Mouse (Mus musculus): Measurements from ENCODE around the gene Galm. TPM values are rescaled to one million over a fixed set of nuclear protein-coding genes. Genes with fewer than 3 reads are reported as not detected.

Galm gene
- polyA plus RNA-seq, 1 experiment: 9.3 TPM

- H3K4me3 ChIP-seq (ENCODE audit: control insufficient read depth, insufficient read depth, low read length): no peak overlapping the region
- H3K27ac ChIP-seq (ENCODE audit: control insufficient read depth, insufficient read depth, low read length): no peak overlapping the region
- TF ChIP-seq CTCF (IDR thresholded peaks at IDR 0.05; ENCODE audit: borderline replicate concordance, control insufficient read depth, extremely low read depth, insufficient read depth, low read length, poor library complexity) (no peak), POLR2A (IDR thresholded peaks at IDR 0.05; ENCODE audit: control insufficient read depth, extremely low read depth, insufficient read depth, low read length, poor library complexity) (no peak)
- H3K36me3 ChIP-seq (ENCODE audit: control insufficient read depth, insufficient read depth, low read length): no peaks in the 10 kb centered on the region
- no peak for DNase-seq
- H3K4me1 ChIP-seq (replicated peaks; ENCODE audit: control insufficient read depth, insufficient read depth, low read length): peaks cover 5% of the 10 kb centered on the region
- H3K27me3 ChIP-seq (ENCODE audit: control insufficient read depth, insufficient read depth, low read length): no peaks in the 10 kb centered on the region
Measured at GRCm38 (mm10) chr17:80180468-80180867, 53.2 kb downstream of the Galm start.

DNA sequence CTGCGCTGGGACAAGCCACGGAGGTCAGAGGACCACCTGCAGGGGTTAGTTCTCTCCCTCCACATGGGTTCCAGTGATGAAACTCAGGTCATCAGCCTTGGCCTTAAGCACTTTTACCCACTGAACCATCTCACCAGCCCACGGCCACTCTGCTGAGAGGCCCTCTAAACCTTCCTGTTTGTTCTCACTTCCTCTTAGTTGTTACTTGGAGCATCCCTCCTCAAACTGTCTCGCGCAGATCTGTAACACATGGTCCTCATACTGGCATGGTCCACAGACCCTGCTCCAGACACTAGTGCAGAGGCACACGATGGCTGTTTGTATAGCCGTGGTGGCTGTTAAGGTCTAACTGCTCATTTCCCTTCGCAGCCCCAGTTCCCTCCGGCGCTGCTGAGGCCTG, 56.3 kb downstream of the Galm start:
- H3K4me1 ChIP-seq (replicated peaks; ENCODE audit: control insufficient read depth, insufficient read depth, low read length): no peaks in the 10 kb centered on the region
- no peak overlapping the region for H3K4me3 ChIP-seq (ENCODE audit: control insufficient read depth, insufficient read depth, low read length)
- no peak overlapping the region for H3K27ac ChIP-seq (ENCODE audit: control insufficient read depth, insufficient read depth, low read length)
- DNase-seq: no peak
- WGBS: 84% methylated on average over 10 of the region's 10 CpGs
- no peaks in the 10 kb centered on the region for H3K36me3 ChIP-seq (ENCODE audit: control insufficient read depth, insufficient read depth, low read length)
- TF ChIP-seq POLR2A (IDR thresholded peaks at IDR 0.05; ENCODE audit: control insufficient read depth, extremely low read depth, insufficient read depth, low read length, poor library complexity) (no peak), CTCF (IDR thresholded peaks at IDR 0.05; ENCODE audit: borderline replicate concordance, control insufficient read depth, extremely low read depth, insufficient read depth, low read length, poor library complexity) (no peak)
- no peaks in the 10 kb centered on the region for H3K27me3 ChIP-seq (ENCODE audit: control insufficient read depth, insufficient read depth, low read length)

DNA sequence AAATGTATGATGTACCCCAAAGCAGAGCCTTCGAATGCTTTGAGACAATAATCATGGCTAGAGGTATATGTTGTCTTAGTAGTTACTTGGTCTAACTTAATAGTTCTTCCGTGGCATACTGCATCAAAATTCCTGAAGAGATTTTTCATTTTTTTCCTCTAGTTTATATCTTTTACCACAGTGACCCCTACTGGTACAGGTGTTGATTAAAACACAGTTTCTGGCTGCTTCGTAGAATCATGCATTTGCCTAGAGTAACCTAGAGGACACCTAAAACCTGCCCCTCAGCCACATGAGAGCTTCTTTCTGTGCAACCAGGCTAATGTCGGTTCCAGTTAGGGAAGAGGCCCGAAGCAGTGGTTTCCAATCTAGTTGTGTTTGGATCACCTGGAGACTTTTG, 65.8 kb downstream of the Galm start:
- no peaks in the 10 kb centered on the region for H3K4me1 ChIP-seq (replicated peaks; ENCODE audit: control insufficient read depth, insufficient read depth, low read length)
- WGBS: 75% methylated on average over 5 of the region's 5 CpGs
- H3K36me3 ChIP-seq (ENCODE audit: control insufficient read depth, insufficient read depth, low read length): peaks cover 5% of the 10 kb centered on the region; the same call in 1 of the 2 replicates
- DNase-seq: no peak
- H3K27ac ChIP-seq (ENCODE audit: control insufficient read depth, insufficient read depth, low read length): no peak overlapping the region
- no peak for TF ChIP-seq CTCF (IDR thresholded peaks at IDR 0.05; ENCODE audit: borderline replicate concordance, control insufficient read depth, extremely low read depth, insufficient read depth, low read length, poor library complexity)
- TF ChIP-seq POLR2A (IDR thresholded peaks at IDR 0.05; ENCODE audit: control insufficient read depth, extremely low read depth, insufficient read depth, low read length, poor library complexity): no peak
- H3K27me3 ChIP-seq (ENCODE audit: control insufficient read depth, insufficient read depth, low read length): no peaks in the 10 kb centered on the region
- no peak overlapping the region for H3K4me3 ChIP-seq (ENCODE audit: control insufficient read depth, insufficient read depth, low read length)

GRCm38 (mm10) chr17:80199160-80199778, 72.0 kb downstream of the Galm start:
- H3K4me1 ChIP-seq (replicated peaks; ENCODE audit: control insufficient read depth, insufficient read depth, low read length): no peaks in the 10 kb centered on the region
- no peak overlapping the region for H3K4me3 ChIP-seq (ENCODE audit: control insufficient read depth, insufficient read depth, low read length)
- H3K27ac ChIP-seq (ENCODE audit: control insufficient read depth, insufficient read depth, low read length): no peak overlapping the region
- WGBS: 92% methylated on average over 3 of the region's 3 CpGs
- peaks cover 45% of the 10 kb centered on the region for H3K36me3 ChIP-seq (ENCODE audit: control insufficient read depth, insufficient read depth, low read length)
- no peak for TF ChIP-seq CTCF (IDR thresholded peaks at IDR 0.05; ENCODE audit: borderline replicate concordance, control insufficient read depth, extremely low read depth, insufficient read depth, low read length, poor library complexity)
- no peak for TF ChIP-seq POLR2A (IDR thresholded peaks at IDR 0.05; ENCODE audit: control insufficient read depth, extremely low read depth, insufficient read depth, low read length, poor library complexity)
- no peaks in the 10 kb centered on the region for H3K27me3 ChIP-seq (ENCODE audit: control insufficient read depth, insufficient read depth, low read length)
- no peak for DNase-seq

- Histone ChIP-seq H3K36me3 (ENCODE audit: control insufficient read depth, insufficient read depth, low read length) (peaks cover 48% of the 10 kb centered on the region), H3K4me3 (ENCODE audit: control insufficient read depth, insufficient read depth, low read length) (no peak overlapping the region), H3K27me3 (ENCODE audit: control insufficient read depth, insufficient read depth, low read length) (no peaks in the 10 kb centered on the region), H3K27ac (ENCODE audit: control insufficient read depth, insufficient read depth, low read length) (no peak overlapping the region), H3K4me1 (replicated peaks; ENCODE audit: control insufficient read depth, insufficient read depth, low read length) (no peaks in the 10 kb centered on the region)
- DNase-seq: no peak
- no peak for TF ChIP-seq CTCF (IDR thresholded peaks at IDR 0.05; ENCODE audit: borderline replicate concordance, control insufficient read depth, extremely low read depth, insufficient read depth, low read length, poor library complexity)
- no peak for TF ChIP-seq POLR2A (IDR thresholded peaks at IDR 0.05; ENCODE audit: control insufficient read depth, extremely low read depth, insufficient read depth, low read length, poor library complexity)
- 9% methylated on average over 5 of the region's 5 CpGs for WGBS
Measured at GRCm38 (mm10) chr17:80205657-80206056, 78.4 kb downstream of the Galm start.

GRCm38 (mm10) chr17:80206301-80206670, 79.0 kb downstream of the Galm start:
- Histone ChIP-seq H3K4me3 (ENCODE audit: control insufficient read depth, insufficient read depth, low read length) (peak overlapping the region; percentile 70), H3K27ac (ENCODE audit: control insufficient read depth, insufficient read depth, low read length) (peak overlapping the region; percentile 34; the same call in 1 of the 2 replicates), H3K36me3 (ENCODE audit: control insufficient read depth, insufficient read depth, low read length) (peaks cover 44% of the 10 kb centered on the region), H3K4me1 (replicated peaks; ENCODE audit: control insufficient read depth, insufficient read depth, low read length) (no peaks in the 10 kb centered on the region), H3K27me3 (ENCODE audit: control insufficient read depth, insufficient read depth, low read length) (no peaks in the 10 kb centered on the region)
- 0 out of 2 replicates have a peak, but pooled peaks have one; percentile 25 for TF ChIP-seq CTCF (IDR thresholded peaks at IDR 0.05; ENCODE audit: borderline replicate concordance, control insufficient read depth, extremely low read depth, insufficient read depth, low read length, poor library complexity)
- TF ChIP-seq POLR2A (IDR thresholded peaks at IDR 0.05; ENCODE audit: control insufficient read depth, extremely low read depth, insufficient read depth, low read length, poor library complexity): no peak
- peak; percentile 49 for DNase-seq
- WGBS: under 1% methylated on average over 36 of the region's 36 CpGs
